Mouse (Mus musculus) thymus, adult 2 months (tissue): ENCODE data around the gene Emx1.

Source experiments
- CTCF ChIP-seq: fragments of 200-500 bp; IDR thresholded peaks from 2 replicates; pipeline ENCODE4 v1.5.1; 2012; ENCODE audit warnings: mild to moderate bottlenecking, control low read depth, low read length, moderate library complexity, borderline replicate concordance; ENCODE audit not compliant: control insufficient read depth, poor library complexity, insufficient read depth; ENCODE audit errors: extremely low read depth
- POLR2A ChIP-seq: fragments of 200-500 bp; IDR thresholded peaks from 2 replicates; pipeline ENCODE4 v1.6.1; 2012; ENCODE audit warnings: mild to moderate bottlenecking, low read length, control low read depth, moderate library complexity; ENCODE audit not compliant: control insufficient read depth, poor library complexity, insufficient read depth; ENCODE audit errors: extremely low read depth

- TF ChIP-seq POLR2A (no peak), CTCF (no peak)
Observed at GRCm38 (mm10) chr6:85139534-85139933, 47.7 kb upstream of the Emx1 start.
